Mouse (Mus musculus): ENCODE measurements around the gene Pitx3. TPM values are rescaled to one million over a fixed set of nuclear protein-coding genes. Genes with fewer than 3 reads are reported as not detected.

The Pitx3 gene
- polyA plus RNA-seq, 1 experiment from 2014 or later: 10.5 TPM

Other genes starting within 250 kb of the Pitx3 start
- gene Armh3, start 149.8 kb downstream of the Pitx3 start, polyA plus RNA-seq (2014; fragmentation: Nextera tagmentation; extraction: Ambion mirVana): 13.7 and 15.2 TPM in 2 replicates
- gene Hps6, start 144.8 kb downstream of the Pitx3 start, polyA plus RNA-seq (2014; fragmentation: Nextera tagmentation; extraction: Ambion mirVana): 4.5 and 6.4 TPM in 2 replicates
- 41.8 and 41.9 TPM in 2 replicates for gene Pprc1, start 103.4 kb downstream of the Pitx3 start, polyA plus RNA-seq (2014; fragmentation: Nextera tagmentation; extraction: Ambion mirVana)
- 80.6 and 82.0 TPM in 2 replicates for gene Ldb1, start 103.1 kb downstream of the Pitx3 start, polyA plus RNA-seq (2014; fragmentation: Nextera tagmentation; extraction: Ambion mirVana)
- 77.1 and 82.2 TPM in 2 replicates for gene Nolc1, start 72.5 kb downstream of the Pitx3 start, polyA plus RNA-seq (2014; fragmentation: Nextera tagmentation; extraction: Ambion mirVana)
- gene Elovl3, start 16.4 kb downstream of the Pitx3 start, polyA plus RNA-seq (2014; fragmentation: Nextera tagmentation; extraction: Ambion mirVana): 1.1 and 1.4 TPM in 2 replicates
- 57.3 and 60.4 TPM in 2 replicates for gene Gbf1, start 4.2 kb upstream of the Pitx3 start, polyA plus RNA-seq (2014; fragmentation: Nextera tagmentation; extraction: Ambion mirVana)
- 10.7 and 11.6 TPM in 2 replicates for gene Nfkb2, start 156.0 kb upstream of the Pitx3 start, polyA plus RNA-seq (2014; fragmentation: Nextera tagmentation; extraction: Ambion mirVana)
- 5.8 and 8.6 TPM in 2 replicates for gene Psd, start 178.8 kb upstream of the Pitx3 start, polyA plus RNA-seq (2014; fragmentation: Nextera tagmentation; extraction: Ambion mirVana)
- 13.8 and 14.7 TPM in 2 replicates for gene Fbxl15, start 179.9 kb upstream of the Pitx3 start, polyA plus RNA-seq (2014; fragmentation: Nextera tagmentation; extraction: Ambion mirVana)
- gene Cuedc2, start 190.4 kb upstream of the Pitx3 start, polyA plus RNA-seq (2014; fragmentation: Nextera tagmentation; extraction: Ambion mirVana): 174 and 184 TPM in 2 replicates
- 3.7 and 4.6 TPM in 2 replicates for gene Mfsd13a, start 192.8 kb upstream of the Pitx3 start, polyA plus RNA-seq (2014; fragmentation: Nextera tagmentation; extraction: Ambion mirVana)
- 1.8 and 3.6 TPM in 2 replicates for gene 2310034G01Rik, start 202.0 kb upstream of the Pitx3 start, polyA plus RNA-seq (2014; fragmentation: Nextera tagmentation; extraction: Ambion mirVana)
- gene Actr1a, start 247.4 kb upstream of the Pitx3 start, polyA plus RNA-seq (2014; fragmentation: Nextera tagmentation; extraction: Ambion mirVana): 137 and 156 TPM in 2 replicates
- 34.3 and 39.8 TPM in 2 replicates for gene Sufu, start 248.6 kb upstream of the Pitx3 start, polyA plus RNA-seq (2014; fragmentation: Nextera tagmentation; extraction: Ambion mirVana)